Mouse (Mus musculus): Measurements from ENCODE around the gene Fndc1.

DNA sequence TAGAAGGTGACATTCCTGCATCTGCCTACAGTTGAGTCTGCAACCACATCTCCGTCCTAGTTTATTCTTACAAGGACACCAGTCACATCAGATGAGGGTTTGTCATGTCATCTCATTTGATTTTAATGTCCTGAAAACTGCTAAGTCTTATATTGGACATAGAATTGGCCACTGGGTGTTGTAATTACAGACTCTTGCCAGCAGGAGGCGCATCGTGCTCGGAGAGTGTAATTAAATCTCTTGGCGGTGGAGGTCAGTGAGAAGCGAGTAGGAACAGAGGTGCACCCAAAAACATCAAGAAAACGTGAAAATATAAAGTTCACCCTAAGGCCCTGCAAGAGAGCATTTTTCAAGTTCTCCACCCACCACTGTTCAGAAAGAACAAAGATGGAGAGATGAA is 37.6 kb upstream of the Fndc1 start:
- TF ChIP-seq POLR2A (IDR thresholded peaks at IDR 0.05; ENCODE audit: control insufficient read depth, extremely low read depth, insufficient read depth, low read length, poor library complexity) (no peak), CTCF (IDR thresholded peaks at IDR 0.05; ENCODE audit: borderline replicate concordance, control insufficient read depth, extremely low read depth, insufficient read depth, low read length, poor library complexity) (no peak)
